12 mouse cellular contexts compared by ENCODE assay signal in the genomic region with DNA sequence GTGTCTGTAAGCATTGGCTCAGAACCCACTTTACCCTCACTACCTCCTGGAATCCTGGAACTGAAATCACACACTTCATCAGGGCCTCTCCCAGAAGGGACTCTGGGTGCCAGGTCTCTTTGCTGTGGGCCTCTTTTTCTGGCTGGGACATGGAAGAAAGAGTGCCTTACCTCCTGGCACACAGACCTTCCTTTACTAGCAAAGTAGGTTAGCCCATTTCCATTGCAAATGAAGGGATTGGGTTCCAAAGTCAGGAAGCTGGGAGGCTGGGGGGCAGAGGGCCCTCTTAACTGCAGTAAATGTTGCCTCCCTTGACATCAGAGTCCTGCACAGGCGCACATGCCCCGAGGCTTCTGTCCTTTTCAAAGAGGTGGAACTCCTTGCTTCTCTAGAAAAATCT. TPM values are rescaled to one million over a fixed set of nuclear protein-coding genes. Genes with fewer than 3 reads are reported as not detected.
"Had no signal": no experiment of that assay in that cellular context is flagged by ENCODE, and none has a peak within 500 bp of the region (broad histone marks: within the 10 kb centered on the region; RNA-seq: fewer than 3 reads in every experiment).

No protein-coding gene starts in this region.

- H3K36me3 ChIP-seq: liver, embryonic 12.5 days; midbrain, embryonic 10.5 days; neural tube, embryonic 12.5 days had no signal

- H3K27ac ChIP-seq: liver, embryonic 12.5 days; midbrain, embryonic 10.5 days; neural tube, embryonic 12.5 days; stomach, postnatal 0 days had no signal

- H3K4me1 ChIP-seq: liver, embryonic 12.5 days; midbrain, embryonic 10.5 days; neural tube, embryonic 12.5 days had no signal

- H3K27me3 ChIP-seq: liver, embryonic 12.5 days; neural tube, embryonic 12.5 days had no signal

- DNase-seq: left cerebral cortex, postnatal 4 days; lung, embryonic 14.5 days; lung, postnatal 10 days; lung, postnatal 4 days; midbrain, embryonic 14.5 days; thymus, adult 18-20 months; thymus, postnatal 14 days had no signal

- H3K4me3 ChIP-seq: liver, embryonic 12.5 days; midbrain, embryonic 10.5 days; neural tube, embryonic 12.5 days had no signal

- ATAC-seq: liver, embryonic 12.5 days had no signal

- H3K9me3 ChIP-seq: liver, embryonic 12.5 days; midbrain, embryonic 10.5 days; neural tube, embryonic 12.5 days had no signal

- H3K4me2 ChIP-seq: liver, embryonic 12.5 days; lung, embryonic 14.5 days; neural tube, embryonic 12.5 days had no signal

- H3K9ac ChIP-seq: liver, embryonic 12.5 days; lung, embryonic 14.5 days; neural tube, embryonic 12.5 days had no signal

RNA-seq across cellular contexts. Expression of a gene that starts 17.2 kb away (rescaled TPM):
- total RNA-seq: megakaryocyte, adult 5-6 weeks had no signal
- polyA plus RNA-seq: midbrain, embryonic 10.5 days had no signal
